Mouse (Mus musculus) heart, adult 2 months (tissue): ENCODE data around the gene Rnf212b.

ENCODE experiments used
- CTCF ChIP-seq: fragments of 200-600 bp; IDR thresholded peaks from 2 replicates; pipeline ENCODE4 v1.8.1; 2022; ENCODE audit warnings: antibody characterized with exemption, mild to moderate bottlenecking, moderate library complexity
- EP300 ChIP-seq: fragments of 200-500 bp; IDR thresholded peaks from 2 replicates; pipeline ENCODE4 v1.6.1; 2011; ENCODE audit warnings: low read depth, low read length, control low read depth; ENCODE audit not compliant: insufficient read depth
- POLR2A ChIP-seq: fragments of 200-500 bp; IDR thresholded peaks from 2 replicates; pipeline ENCODE4 v1.6.1; 2011; ENCODE audit warnings: mild to moderate bottlenecking, low read depth, low read length, control low read depth; ENCODE audit not compliant: insufficient read depth

- no peak for TF ChIP-seq POLR2A
- TF ChIP-seq CTCF, result no peak
- no peak for TF ChIP-seq EP300
Measured at GRCm38 (mm10) chr14:54903641-54904040, 89.7 kb downstream of the Rnf212b start.
